Mouse (Mus musculus): ENCODE measurements around the gene Mta3. TPM values are rescaled to one million over a fixed set of nuclear protein-coding genes. Genes with fewer than 3 reads are reported as not detected.

Mta3 gene
- polyA plus RNA-seq, 1 experiment from 2014 or later = 44.5 TPM

GRCm38 (mm10) chr17:83786418-83786817 lies 80.5 kb downstream of the Mta3 start:
- no peaks in the 10 kb centered on the region for H3K36me3 ChIP-seq (replicated peaks; ENCODE audit: control insufficient read depth, insufficient read depth, low read depth, low read length)
- no peak for ATAC-seq (replicated peaks; ENCODE audit: insufficient number of reproducible peaks, low FRiP score, low TSS enrichment, low read depth)
- H3K9ac ChIP-seq (replicated peaks; ENCODE audit: low read length) = no peak overlapping the region
- no peaks in the 10 kb centered on the region for H3K9me3 ChIP-seq (replicated peaks; ENCODE audit: control insufficient read depth, low read length)
- no peak for DNase-seq (ENCODE audit: low spot score)
- no peak overlapping the region for H3K4me2 ChIP-seq (ENCODE audit: low read depth, low read length)
- no peaks in the 10 kb centered on the region for H3K4me1 ChIP-seq (ENCODE audit: control insufficient read depth, insufficient read depth, low read length)
- WGBS = 90% methylated on average over 6 of the region's 6 CpGs
- H3K27ac ChIP-seq (replicated peaks; ENCODE audit: low read depth, low read length) = no peak overlapping the region
- H3K27me3 ChIP-seq (ENCODE audit: control insufficient read depth, insufficient read depth, low read length) = no peaks in the 10 kb centered on the region
- no peak overlapping the region for H3K4me3 ChIP-seq (ENCODE audit: low read depth, low read length)

- H3K9me3 ChIP-seq (replicated peaks; ENCODE audit: control insufficient read depth, low read length) = no peaks in the 10 kb centered on the region
- no peak overlapping the region for H3K4me2 ChIP-seq (ENCODE audit: low read depth, low read length)
- no peaks in the 10 kb centered on the region for H3K36me3 ChIP-seq (replicated peaks; ENCODE audit: control insufficient read depth, insufficient read depth, low read depth, low read length)
- no peak overlapping the region for H3K9ac ChIP-seq (replicated peaks; ENCODE audit: low read length)
- no peaks in the 10 kb centered on the region for H3K27me3 ChIP-seq (ENCODE audit: control insufficient read depth, insufficient read depth, low read length)
- DNase-seq (ENCODE audit: low spot score) (no peak), ATAC-seq (replicated peaks; ENCODE audit: insufficient number of reproducible peaks, low FRiP score, low TSS enrichment, low read depth) (no peak)
- H3K4me3 ChIP-seq (ENCODE audit: low read depth, low read length) = no peak overlapping the region
- H3K4me1 ChIP-seq (ENCODE audit: control insufficient read depth, insufficient read depth, low read length) = no peaks in the 10 kb centered on the region
- no peak overlapping the region for H3K27ac ChIP-seq (replicated peaks; ENCODE audit: low read depth, low read length)
- 86% methylated on average over 5 of the region's 5 CpGs for WGBS
Measured at GRCm38 (mm10) chr17:83790158-83790557, 84.2 kb downstream of the Mta3 start.

GRCm38 (mm10) chr17:83792388-83792787 lies 86.4 kb downstream of the Mta3 start:
- Histone ChIP-seq H3K27ac (replicated peaks; ENCODE audit: low read depth, low read length) (no peak overlapping the region), H3K27me3 (ENCODE audit: control insufficient read depth, insufficient read depth, low read length) (no peaks in the 10 kb centered on the region), H3K9ac (replicated peaks; ENCODE audit: low read length) (no peak overlapping the region), H3K9me3 (replicated peaks; ENCODE audit: control insufficient read depth, low read length) (no peaks in the 10 kb centered on the region), H3K4me2 (ENCODE audit: low read depth, low read length) (no peak overlapping the region), H3K4me1 (ENCODE audit: control insufficient read depth, insufficient read depth, low read length) (no peaks in the 10 kb centered on the region), H3K36me3 (replicated peaks; ENCODE audit: control insufficient read depth, insufficient read depth, low read depth, low read length) (no peaks in the 10 kb centered on the region), H3K4me3 (ENCODE audit: low read depth, low read length) (no peak overlapping the region)
- 76% methylated on average over 23 of the region's 23 CpGs for WGBS
- no peak for ATAC-seq (replicated peaks; ENCODE audit: insufficient number of reproducible peaks, low FRiP score, low TSS enrichment, low read depth)
- DNase-seq (ENCODE audit: low spot score) = no peak

GRCm38 (mm10) chr17:83795121-83795520 lies 89.2 kb downstream of the Mta3 start:
- WGBS = 95% methylated on average over 17 of the region's 17 CpGs

GRCm38 (mm10) chr17:83799506-83800050 lies 93.6 kb downstream of the Mta3 start:
- Histone ChIP-seq H3K4me3 (ENCODE audit: low read depth, low read length) (no peak overlapping the region), H3K36me3 (replicated peaks; ENCODE audit: control insufficient read depth, insufficient read depth, low read depth, low read length) (no peaks in the 10 kb centered on the region), H3K4me1 (ENCODE audit: control insufficient read depth, insufficient read depth, low read length) (no peaks in the 10 kb centered on the region), H3K27ac (replicated peaks; ENCODE audit: low read depth, low read length) (no peak overlapping the region), H3K27me3 (ENCODE audit: control insufficient read depth, insufficient read depth, low read length) (no peaks in the 10 kb centered on the region), H3K4me2 (ENCODE audit: low read depth, low read length) (no peak overlapping the region), H3K9me3 (replicated peaks; ENCODE audit: control insufficient read depth, low read length) (no peaks in the 10 kb centered on the region), H3K9ac (replicated peaks; ENCODE audit: low read length) (no peak overlapping the region)
- no peak for DNase-seq (ENCODE audit: low spot score)
- WGBS = 90% methylated on average over 11 of the region's 11 CpGs
- no peak for ATAC-seq (replicated peaks; ENCODE audit: insufficient number of reproducible peaks, low FRiP score, low TSS enrichment, low read depth)

More at GRCm38 (mm10) chr17:83795121-83795520, 89.2 kb downstream of the Mta3 start:
- Histone ChIP-seq H3K9ac (replicated peaks; ENCODE audit: low read length) (no peak overlapping the region), H3K27me3 (ENCODE audit: control insufficient read depth, insufficient read depth, low read length) (no peaks in the 10 kb centered on the region), H3K9me3 (replicated peaks; ENCODE audit: control insufficient read depth, low read length) (no peaks in the 10 kb centered on the region), H3K27ac (replicated peaks; ENCODE audit: low read depth, low read length) (no peak overlapping the region), H3K4me1 (ENCODE audit: control insufficient read depth, insufficient read depth, low read length) (no peaks in the 10 kb centered on the region), H3K36me3 (replicated peaks; ENCODE audit: control insufficient read depth, insufficient read depth, low read depth, low read length) (no peaks in the 10 kb centered on the region), H3K4me2 (ENCODE audit: low read depth, low read length) (no peak overlapping the region), H3K4me3 (ENCODE audit: low read depth, low read length) (no peak overlapping the region)
- ATAC-seq (replicated peaks; ENCODE audit: insufficient number of reproducible peaks, low FRiP score, low TSS enrichment, low read depth) (no peak), DNase-seq (ENCODE audit: low spot score) (no peak)

GRCm38 (mm10) chr17:83803987-83804386 lies 98.0 kb downstream of the Mta3 start:
- 70% methylated on average over 9 of the region's 9 CpGs for WGBS
- Histone ChIP-seq H3K4me2 (ENCODE audit: low read depth, low read length) (no peak overlapping the region), H3K27me3 (ENCODE audit: control insufficient read depth, insufficient read depth, low read length) (no peaks in the 10 kb centered on the region), H3K4me3 (ENCODE audit: low read depth, low read length) (no peak overlapping the region), H3K4me1 (ENCODE audit: control insufficient read depth, insufficient read depth, low read length) (no peaks in the 10 kb centered on the region), H3K36me3 (replicated peaks; ENCODE audit: control insufficient read depth, insufficient read depth, low read depth, low read length) (no peaks in the 10 kb centered on the region), H3K9ac (replicated peaks; ENCODE audit: low read length) (no peak overlapping the region), H3K9me3 (replicated peaks; ENCODE audit: control insufficient read depth, low read length) (no peaks in the 10 kb centered on the region), H3K27ac (replicated peaks; ENCODE audit: low read depth, low read length) (no peak overlapping the region)
- DNase-seq (ENCODE audit: low spot score) (no peak), ATAC-seq (replicated peaks; ENCODE audit: insufficient number of reproducible peaks, low FRiP score, low TSS enrichment, low read depth) (no peak; the same call in 1 of the 2 replicates)

GRCm38 (mm10) chr17:83805078-83805477 lies 99.1 kb downstream of the Mta3 start:
- Histone ChIP-seq H3K4me3 (ENCODE audit: low read depth, low read length) (no peak overlapping the region), H3K4me2 (ENCODE audit: low read depth, low read length) (no peak overlapping the region), H3K9me3 (replicated peaks; ENCODE audit: control insufficient read depth, low read length) (no peaks in the 10 kb centered on the region), H3K4me1 (ENCODE audit: control insufficient read depth, insufficient read depth, low read length) (no peaks in the 10 kb centered on the region), H3K27me3 (ENCODE audit: control insufficient read depth, insufficient read depth, low read length) (no peaks in the 10 kb centered on the region), H3K9ac (replicated peaks; ENCODE audit: low read length) (no peak overlapping the region), H3K27ac (replicated peaks; ENCODE audit: low read depth, low read length) (no peak overlapping the region), H3K36me3 (replicated peaks; ENCODE audit: control insufficient read depth, insufficient read depth, low read depth, low read length) (no peaks in the 10 kb centered on the region)
- ATAC-seq (replicated peaks; ENCODE audit: insufficient number of reproducible peaks, low FRiP score, low TSS enrichment, low read depth) (no peak), DNase-seq (ENCODE audit: low spot score) (no peak)
- WGBS = 95% methylated on average over 9 of the region's 9 CpGs

- 73% methylated on average over 7 of the region's 7 CpGs for WGBS
- no peak for ATAC-seq (replicated peaks; ENCODE audit: insufficient number of reproducible peaks, low FRiP score, low TSS enrichment, low read depth)
Measured at GRCm38 (mm10) chr17:83807345-83807744, 101.4 kb downstream of the Mta3 start.

More at GRCm38 (mm10) chr17:83807345-83807744, 101.4 kb downstream of the Mta3 start:
- Histone ChIP-seq H3K4me1 (ENCODE audit: control insufficient read depth, insufficient read depth, low read length) (no peaks in the 10 kb centered on the region), H3K36me3 (replicated peaks; ENCODE audit: control insufficient read depth, insufficient read depth, low read depth, low read length) (no peaks in the 10 kb centered on the region), H3K4me2 (ENCODE audit: low read depth, low read length) (no peak overlapping the region), H3K4me3 (ENCODE audit: low read depth, low read length) (no peak overlapping the region), H3K27ac (replicated peaks; ENCODE audit: low read depth, low read length) (no peak overlapping the region), H3K9ac (replicated peaks; ENCODE audit: low read length) (no peak overlapping the region), H3K27me3 (ENCODE audit: control insufficient read depth, insufficient read depth, low read length) (no peaks in the 10 kb centered on the region), H3K9me3 (replicated peaks; ENCODE audit: control insufficient read depth, low read length) (no peaks in the 10 kb centered on the region)
- DNase-seq (ENCODE audit: low spot score) = no peak

Data from embryonic facial prominence, embryonic 11.5 days (tissue).